Mouse (Mus musculus): ENCODE results near the gene Brpf1.

DNA sequence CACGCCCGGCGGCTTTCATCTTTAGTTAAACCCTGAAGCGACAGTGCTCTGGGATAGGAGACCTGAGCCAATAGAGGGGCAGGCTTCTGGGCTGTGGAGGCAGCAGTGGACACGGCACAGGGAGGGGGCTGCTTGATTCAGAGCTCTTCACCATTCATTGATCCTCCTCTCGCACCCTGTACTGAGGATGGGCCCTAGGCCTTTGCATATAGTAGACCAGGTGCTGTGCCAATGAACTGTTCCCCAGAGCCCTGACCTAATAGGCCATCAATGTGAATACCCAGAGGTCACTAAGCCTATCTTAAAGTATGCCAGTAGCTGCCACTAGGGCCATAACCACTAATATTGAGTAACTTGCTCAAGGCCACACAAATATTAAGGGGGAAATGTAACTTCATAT is 25.3 kb upstream of the Brpf1 start:
- no peak for TF ChIP-seq CTCF (IDR thresholded peaks at IDR 0.05; ENCODE audit: extremely low read depth, insufficient read length, insufficient replicate concordance, low read depth, low read length)
- no peak for TF ChIP-seq POLR2A (IDR thresholded peaks at IDR 0.05; ENCODE audit: low read depth, low read length)

Measured in small intestine, adult 2 months (tissue).